Mouse (Mus musculus): ENCODE measurements at regions not wholly inside any gene's neighbourhood (a gene's known extent, or its start where the extent isn't known, plus 50 kb on each side); places are given as distances from the start of the nearest gene placed in this dataset.
"Not testable (repeated sequence)": the region's sequence is repeated elsewhere in the genome, so short reads cannot be mapped to it uniquely, and the experiment has no call there.

GRCm38 (mm10) chr3:18452197-18452933, 504.2 kb downstream of the Cypt12 start:
- WGBS: 71% methylated on average over 3 of the region's 3 CpGs
- DNase-seq: no peak
- no peak overlapping the region for H3K9ac ChIP-seq (ENCODE audit: low read depth, low read length)
- H3K27ac ChIP-seq: no peak overlapping the region
- intact Hi-C loops (cut with DNase I): no loop called here
- no peaks in the 10 kb centered on the region for H3K36me3 ChIP-seq (ENCODE audit: control insufficient read depth, insufficient read depth, low read length)
- H3K27me3 ChIP-seq (ENCODE audit: control insufficient read depth, insufficient read depth, low read length): no peaks in the 10 kb centered on the region
- TF ChIP-seq CTCF (IDR thresholded peaks at IDR 0.05) (no peak), POLR2A (IDR thresholded peaks at IDR 0.05; ENCODE audit: insufficient read depth, low read depth, low read length) (no peak), EP300 (IDR thresholded peaks at IDR 0.05; ENCODE audit: insufficient read depth, low read depth, low read length) (no peak)
- no peaks in the 10 kb centered on the region for H3K4me1 ChIP-seq (ENCODE audit: control insufficient read depth, insufficient read depth, low read length)
- no peak overlapping the region for H3K4me3 ChIP-seq
- no peaks in the 10 kb centered on the region for H3K79me2 ChIP-seq (replicated peaks; ENCODE audit: control insufficient read depth, insufficient read depth, low read length)

GRCm38 (mm10) chr3:18453220-18453985, 505.2 kb downstream of the Cypt12 start:
- no peak overlapping the region for H3K4me3 ChIP-seq
- H3K79me2 ChIP-seq (replicated peaks; ENCODE audit: control insufficient read depth, insufficient read depth, low read length): no peaks in the 10 kb centered on the region
- WGBS: 89% methylated on average over 3 of the region's 3 CpGs
- H3K9ac ChIP-seq (ENCODE audit: low read depth, low read length): no peak overlapping the region
- no peak for TF ChIP-seq CTCF (IDR thresholded peaks at IDR 0.05)
- TF ChIP-seq POLR2A (IDR thresholded peaks at IDR 0.05; ENCODE audit: insufficient read depth, low read depth, low read length): no peak
- no peak for DNase-seq
- no peak overlapping the region for H3K27ac ChIP-seq
- H3K36me3 ChIP-seq (ENCODE audit: control insufficient read depth, insufficient read depth, low read length): no peaks in the 10 kb centered on the region
- no peaks in the 10 kb centered on the region for H3K4me1 ChIP-seq (ENCODE audit: control insufficient read depth, insufficient read depth, low read length)
- intact Hi-C loops (cut with DNase I): no loop called here
- no peaks in the 10 kb centered on the region for H3K27me3 ChIP-seq (ENCODE audit: control insufficient read depth, insufficient read depth, low read length)

GRCm38 (mm10) chr3:18453986-18454291, 505.7 kb downstream of the Cypt12 start:
- no peaks in the 10 kb centered on the region for H3K4me1 ChIP-seq (ENCODE audit: control insufficient read depth, insufficient read depth, low read length)
- H3K27ac ChIP-seq: no peak overlapping the region
- no peak for TF ChIP-seq POLR2A (IDR thresholded peaks at IDR 0.05; ENCODE audit: insufficient read depth, low read depth, low read length)
- no peak for TF ChIP-seq CTCF (IDR thresholded peaks at IDR 0.05)
- TF ChIP-seq EP300 (IDR thresholded peaks at IDR 0.05; ENCODE audit: insufficient read depth, low read depth, low read length): no peak
- no peak overlapping the region for H3K4me3 ChIP-seq
- H3K79me2 ChIP-seq (replicated peaks; ENCODE audit: control insufficient read depth, insufficient read depth, low read length): no peaks in the 10 kb centered on the region
- H3K27me3 ChIP-seq (ENCODE audit: control insufficient read depth, insufficient read depth, low read length): no peaks in the 10 kb centered on the region
- 76% methylated on average over 2 of the region's 2 CpGs for WGBS
- H3K9ac ChIP-seq (ENCODE audit: low read depth, low read length): no peak overlapping the region
- no peak for DNase-seq
- intact Hi-C loops (cut with DNase I): no loop called here
- H3K36me3 ChIP-seq (ENCODE audit: control insufficient read depth, insufficient read depth, low read length): no peaks in the 10 kb centered on the region

GRCm38 (mm10) chr3:18454558-18455191, 506.5 kb downstream of the Cypt12 start:
- 82% methylated on average over 4 of the region's 4 CpGs for WGBS
- H3K36me3 ChIP-seq (ENCODE audit: control insufficient read depth, insufficient read depth, low read length); H3K79me2 ChIP-seq (replicated peaks; ENCODE audit: control insufficient read depth, insufficient read depth, low read length); DNase-seq; H3K9ac ChIP-seq (ENCODE audit: low read depth, low read length); H3K4me1 ChIP-seq (ENCODE audit: control insufficient read depth, insufficient read depth, low read length); intact Hi-C loops (cut with DNase I); H3K27ac ChIP-seq; H3K4me3 ChIP-seq; H3K27me3 ChIP-seq (ENCODE audit: control insufficient read depth, insufficient read depth, low read length): not testable (repeated sequence)

- Histone ChIP-seq H3K27ac (no peak overlapping the region), H3K36me3 (ENCODE audit: control insufficient read depth, insufficient read depth, low read length) (no peaks in the 10 kb centered on the region), H3K4me3 (no peak overlapping the region), H3K4me1 (ENCODE audit: control insufficient read depth, insufficient read depth, low read length) (no peaks in the 10 kb centered on the region), H3K9ac (ENCODE audit: low read depth, low read length) (no peak overlapping the region), H3K79me2 (replicated peaks; ENCODE audit: control insufficient read depth, insufficient read depth, low read length) (no peaks in the 10 kb centered on the region), H3K27me3 (ENCODE audit: control insufficient read depth, insufficient read depth, low read length) (no peaks in the 10 kb centered on the region)
- no peak for DNase-seq
- 78% methylated on average over 2 of the region's 2 CpGs for WGBS
- TF ChIP-seq POLR2A (IDR thresholded peaks at IDR 0.05; ENCODE audit: insufficient read depth, low read depth, low read length) (no peak), EP300 (IDR thresholded peaks at IDR 0.05; ENCODE audit: insufficient read depth, low read depth, low read length) (no peak), CTCF (IDR thresholded peaks at IDR 0.05) (no peak)
- intact Hi-C loops (cut with DNase I): no loop called here
These were observed 508.0 kb downstream of the Cypt12 start for GRCm38 (mm10) chr3:18456033-18456690.

- Histone ChIP-seq H3K4me3 (no peak overlapping the region), H3K79me2 (replicated peaks; ENCODE audit: control insufficient read depth, insufficient read depth, low read length) (no peaks in the 10 kb centered on the region), H3K9ac (ENCODE audit: low read depth, low read length) (no peak overlapping the region), H3K36me3 (ENCODE audit: control insufficient read depth, insufficient read depth, low read length) (no peaks in the 10 kb centered on the region), H3K27me3 (ENCODE audit: control insufficient read depth, insufficient read depth, low read length) (no peaks in the 10 kb centered on the region), H3K4me1 (ENCODE audit: control insufficient read depth, insufficient read depth, low read length) (no peaks in the 10 kb centered on the region), H3K27ac (no peak overlapping the region)
- WGBS: 64% methylated on average over 1 of the region's 1 CpGs
- no peak for DNase-seq
- TF ChIP-seq EP300 (IDR thresholded peaks at IDR 0.05; ENCODE audit: insufficient read depth, low read depth, low read length) (no peak), CTCF (IDR thresholded peaks at IDR 0.05) (no peak), POLR2A (IDR thresholded peaks at IDR 0.05; ENCODE audit: insufficient read depth, low read depth, low read length) (no peak)
- intact Hi-C loops (cut with DNase I): no loop called here
These were observed 512.1 kb downstream of the Cypt12 start for GRCm38 (mm10) chr3:18460267-18460666.
